Mouse (Mus musculus) lung, postnatal 0 days (tissue): ENCODE data around the gene Sctr.
"Not testable (repeated sequence)": the region's sequence is repeated elsewhere in the genome, so short reads cannot be mapped to it uniquely, and the experiment has no call there.

ENCODE experiments used
- CTCF ChIP-seq: IDR thresholded peaks from 2 replicates; pipeline ENCODE4 v1.5.1; 2016; ENCODE audit warnings: antibody characterized with exemption, mild to moderate bottlenecking
- EP300 ChIP-seq: IDR thresholded peaks from 2 replicates; pipeline ENCODE4 v1.6.1; 2016; ENCODE audit warnings: antibody characterized with exemption, mild to moderate bottlenecking, control low read depth

DNA sequence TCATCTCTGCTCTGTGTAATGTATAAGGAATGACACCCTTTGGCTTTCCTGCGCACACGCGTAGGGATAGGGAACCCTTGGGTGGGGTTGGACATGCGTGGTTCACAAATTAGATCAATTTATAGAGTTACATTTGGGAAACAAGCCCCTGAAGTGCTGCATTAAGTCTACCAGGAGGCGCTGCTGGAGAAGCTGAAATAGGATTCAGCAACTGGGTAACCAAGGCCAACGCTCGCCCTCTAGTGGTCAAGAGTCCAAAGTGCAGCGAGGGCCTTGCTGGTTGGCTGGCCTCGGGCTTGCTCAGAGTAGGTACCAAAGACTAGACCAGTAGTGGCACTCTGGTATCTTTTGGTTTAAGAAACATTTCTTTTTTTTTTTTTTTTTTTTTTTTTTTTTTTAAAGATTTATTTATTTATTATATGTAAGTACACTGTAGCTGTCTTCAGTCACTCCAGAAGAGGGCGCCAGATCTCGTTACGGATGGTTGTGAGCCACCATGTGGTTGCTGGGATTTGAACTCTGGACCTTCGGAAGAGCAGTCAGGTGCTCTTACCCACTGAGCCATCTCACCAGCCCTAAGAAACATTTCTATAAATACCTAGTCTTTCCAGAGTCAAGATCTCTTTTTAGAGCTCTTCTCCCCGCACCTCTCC, 86.9 kb downstream of the Sctr start:
- peak; percentile 96 for TF ChIP-seq CTCF
- not testable (repeated sequence) for TF ChIP-seq EP300
